12 mouse cellular contexts compared by ENCODE assay signal in genomic region chr17:66960986-66961385, GRCm38 (mm10).
DNase-seq lines count a peak whose midpoint lies in the region; ATAC-seq and TF ChIP-seq lines count a peak whose summit lies in the region.
"Had no signal": no experiment of that assay in that cellular context is flagged by ENCODE, and none has a peak within 500 bp of the region (broad histone marks: within the 10 kb centered on the region; RNA-seq: fewer than 3 reads in every experiment).

No protein-coding gene starts in this region.

- no peak overlapping the region for H3K27ac ChIP-seq in heart, embryonic 12.5 days (ENCODE audit: poor library complexity, severe bottlenecking)
- H3K27ac ChIP-seq in midbrain, postnatal 0 days (ENCODE audit: low read depth, low read length): no peak overlapping the region
- no peak overlapping the region for H3K27ac ChIP-seq in midbrain, embryonic 14.5 days (replicated peaks; ENCODE audit: low read depth, low read length)
- H3K27ac ChIP-seq: limb, embryonic 12.5 days had no signal

- TF ChIP-seq CTCF in midbrain, postnatal 0 days (IDR thresholded peaks at IDR 0.05): no peak

- no peak for ATAC-seq in heart, embryonic 12.5 days (ENCODE audit: insufficient number of reproducible peaks, low FRiP score)
- no peak for ATAC-seq in midbrain, postnatal 0 days (ENCODE audit: low FRiP score)
- ATAC-seq in midbrain, embryonic 14.5 days (ENCODE audit: low FRiP score, low TSS enrichment): no peak
- ATAC-seq: forebrain, embryonic 16.5 days; liver, postnatal 0 days had no signal

- H3K4me1 ChIP-seq in heart, embryonic 12.5 days (replicated peaks): no peaks in the 10 kb centered on the region
- H3K4me1 ChIP-seq in midbrain, postnatal 0 days (ENCODE audit: insufficient read depth, low read length): no peaks in the 10 kb centered on the region
- H3K4me1 ChIP-seq in midbrain, embryonic 14.5 days (ENCODE audit: control insufficient read depth, insufficient read depth, low read length): no peaks in the 10 kb centered on the region
- H3K4me1 ChIP-seq: limb, embryonic 12.5 days had no signal

- H3K36me3 ChIP-seq in heart, embryonic 12.5 days: no peaks in the 10 kb centered on the region
- no peaks in the 10 kb centered on the region for H3K36me3 ChIP-seq in midbrain, postnatal 0 days (ENCODE audit: insufficient read depth, low read length)
- no peaks in the 10 kb centered on the region for H3K36me3 ChIP-seq in midbrain, embryonic 14.5 days (ENCODE audit: control insufficient read depth, insufficient read depth, low read length)
- H3K36me3 ChIP-seq: limb, embryonic 12.5 days had no signal

- no peak overlapping the region for H3K9ac ChIP-seq in heart, embryonic 12.5 days
- H3K9ac ChIP-seq in midbrain, postnatal 0 days (replicated peaks; ENCODE audit: low read length, poor library complexity, severe bottlenecking): no peak overlapping the region
- no peak overlapping the region for H3K9ac ChIP-seq in midbrain, embryonic 14.5 days (replicated peaks; ENCODE audit: low read length)
- H3K9ac ChIP-seq: limb, embryonic 12.5 days; liver, postnatal 0 days had no signal

- no peaks in the 10 kb centered on the region for H3K9me3 ChIP-seq in heart, embryonic 12.5 days (replicated peaks)
- H3K9me3 ChIP-seq in midbrain, postnatal 0 days (ENCODE audit: low read length): no peaks in the 10 kb centered on the region
- H3K9me3 ChIP-seq in midbrain, embryonic 14.5 days (ENCODE audit: control insufficient read depth, low read length): no peaks in the 10 kb centered on the region
- H3K9me3 ChIP-seq: limb, embryonic 12.5 days had no signal

- no peak overlapping the region for H3K4me2 ChIP-seq in heart, embryonic 12.5 days
- H3K4me2 ChIP-seq in midbrain, postnatal 0 days (ENCODE audit: low read depth, low read length, poor library complexity, severe bottlenecking): no peak overlapping the region
- H3K4me2 ChIP-seq in midbrain, embryonic 14.5 days (ENCODE audit: low read length): no peak overlapping the region
- H3K4me2 ChIP-seq: limb, embryonic 12.5 days had no signal

- no peaks in the 10 kb centered on the region for H3K27me3 ChIP-seq in heart, embryonic 12.5 days (replicated peaks)
- no peaks in the 10 kb centered on the region for H3K27me3 ChIP-seq in midbrain, postnatal 0 days (ENCODE audit: insufficient read depth, low read length)
- no peaks in the 10 kb centered on the region for H3K27me3 ChIP-seq in midbrain, embryonic 14.5 days (ENCODE audit: control insufficient read depth, insufficient read depth, low read length)
- H3K27me3 ChIP-seq: limb, embryonic 12.5 days had no signal

- intact Hi-C loops in heart, postnatal 10 days (cut with DNase I): no loop called here

- no peak overlapping the region for H3K4me3 ChIP-seq in heart, embryonic 12.5 days
- H3K4me3 ChIP-seq in midbrain, postnatal 0 days (ENCODE audit: low read depth, low read length): no peak overlapping the region
- no peak overlapping the region for H3K4me3 ChIP-seq in midbrain, embryonic 14.5 days (replicated peaks; ENCODE audit: low read depth, low read length)
- H3K4me3 ChIP-seq: limb, embryonic 12.5 days had no signal

- DNase-seq in heart, postnatal 10 days: peak; percentile 20 to 23
- peak; percentile 9 for DNase-seq in midbrain, postnatal 0 days (ENCODE audit: low spot score)
- no peak for DNase-seq in midbrain, embryonic 14.5 days
- DNase-seq in adrenal gland, postnatal 14 days: peak; percentile 59
- DNase-seq in skeletal muscle tissue, adult 2 months (ENCODE audit: low read depth, low spot score): peak; percentile 1
- DNase-seq in lung, postnatal 14 days: no peak
- DNase-seq: gastrocnemius, postnatal 25 days; kidney, adult 2 months; liver, postnatal 0 days had no signal

- WGBS in heart, embryonic 12.5 days: 51% methylated on average over 5 of the region's 5 CpGs
- 65% methylated on average over 5 of the region's 5 CpGs for WGBS in midbrain, postnatal 0 days
- 62% methylated on average over 5 of the region's 5 CpGs for WGBS in midbrain, embryonic 14.5 days

Comparison
In these comparisons a context has a peak if more than half of its experiments do, and no peak if none do; other contexts are left out.
1. DNase-seq: peak in heart, postnatal 10 days (2 of 2), midbrain, postnatal 0 days (single experiment), adrenal gland, postnatal 14 days (single experiment) and skeletal muscle tissue, adult 2 months (single experiment); none in midbrain, embryonic 14.5 days (single experiment) and lung, postnatal 14 days (single experiment).